Mouse (Mus musculus) MEL (cell line): ENCODE measurements around the gene Klhdc4. TPM values are rescaled to one million over a fixed set of nuclear protein-coding genes. Genes with fewer than 3 reads are reported as not detected.
A peak's percentile ranks its signal among the peaks of the same experiment; 100 is the strongest.

ENCODE experiments used
- DNase-seq: peaks from one replicate; pipeline ENCODE4 v3.0.0; 2011; ENCODE audit warnings: low read depth, low spot score
- H3K27ac ChIP-seq: 2 replicates; pipeline ENCODE4 v1.5.1; 2012; ENCODE audit warnings: low read depth, mild to moderate bottlenecking, control low read depth, low read length, moderate library complexity; ENCODE audit not compliant: control insufficient read depth
- H3K27me3 ChIP-seq, 2 experiments: fragments of 150-350 bp in 1 of 2; sonication (generic) in 1 of 2; 2 replicates each; pipeline ENCODE4 v1.6.1; 2012; ENCODE audit warnings: low read length in 2 of 2, mild to moderate bottlenecking in 2 of 2, improper control_type of control experiment in 1 of 2, moderate library complexity in 1 of 2; ENCODE audit not compliant: insufficient read depth in 2 of 2, control insufficient read depth in 1 of 2
- H3K36me3 ChIP-seq, 2 experiments: 2 replicates each; pipeline ENCODE4 v1.6.1; 2012 to 2014; ENCODE audit warnings: low read length in 2 of 2, improper control_type of control experiment in 1 of 2, inconsistent platforms in 1 of 2, mild to moderate bottlenecking in 1 of 2; ENCODE audit not compliant: insufficient read depth in 2 of 2, control insufficient read depth in 1 of 2
- H3K4me1 ChIP-seq, 2 experiments: fragments of 150-350 bp in 1 of 2; sonication (generic) in 1 of 2; 2 replicates each; pipeline ENCODE4 v1.6.1; 2012; ENCODE audit warnings: low read length in 2 of 2, improper control_type of control experiment in 1 of 2, mild to moderate bottlenecking in 1 of 2; ENCODE audit not compliant: insufficient read depth in 2 of 2, control insufficient read depth in 1 of 2
- H3K4me3 ChIP-seq, 2 experiments: fragments of 150-350 bp in 1 of 2; sonication (generic) in 1 of 2; 2 replicates each; pipeline ENCODE4 v1.5.1; 2012; ENCODE audit warnings: low read depth in 2 of 2, low read length in 2 of 2, mild to moderate bottlenecking in 2 of 2, moderate library complexity in 2 of 2, control low read depth in 1 of 2, improper control_type of control experiment in 1 of 2; ENCODE audit not compliant: control insufficient read depth in 1 of 2, insufficient read depth in 1 of 2
- H3K79me2 ChIP-seq: 2 replicates; pipeline ENCODE4 v1.6.1; 2012; ENCODE audit warnings: mild to moderate bottlenecking, low read length, moderate library complexity; ENCODE audit not compliant: control insufficient read depth, poor library complexity, insufficient read depth
- H3K9ac ChIP-seq: 2 replicates; pipeline ENCODE4 v1.6.1; 2012; ENCODE audit warnings: low read depth, mild to moderate bottlenecking, control low read depth, low read length, moderate library complexity; ENCODE audit not compliant: control insufficient read depth, poor library complexity, severe bottlenecking
- H3K9me3 ChIP-seq: fragments of 150-350 bp; sonication (generic); replicated peaks from 2 replicates; pipeline ENCODE4 v1.6.1; 2012; ENCODE audit warnings: mild to moderate bottlenecking, low read length, improper control_type of control experiment, moderate library complexity; ENCODE audit not compliant: insufficient read depth
- BHLHE40 ChIP-seq: IDR thresholded peaks from 2 replicates; pipeline ENCODE4 v1.6.1; 2012; ENCODE audit warnings: low read depth, mild to moderate bottlenecking, inconsistent platforms, low read length, improper control_type of control experiment, borderline replicate concordance
- CHD1 ChIP-seq: IDR thresholded peaks from 2 replicates; pipeline ENCODE4 v1.6.1; 2012; ENCODE audit warnings: low read depth, mild to moderate bottlenecking, inconsistent platforms, low read length, improper control_type of control experiment
- CHD2 ChIP-seq: IDR thresholded peaks from 2 replicates; pipeline ENCODE4 v1.6.1; 2011; ENCODE audit warnings: low read length, improper control_type of control experiment
- E2F4 ChIP-seq: IDR thresholded peaks from 2 replicates; pipeline ENCODE4 v1.6.1; 2011; ENCODE audit warnings: low read depth, low read length, improper control_type of control experiment, borderline replicate concordance
- ELF1 ChIP-seq: IDR thresholded peaks from 2 replicates; pipeline ENCODE4 v1.6.1; 2014; ENCODE audit warnings: low read depth, mild to moderate bottlenecking, inconsistent platforms, low read length, improper control_type of control experiment, moderate library complexity
- EP300 ChIP-seq, 2 experiments: IDR thresholded peaks; 2 replicates each; pipeline ENCODE4 v1.6.1; 2011; ENCODE audit warnings: improper control_type of control experiment in 2 of 2, low read length in 2 of 2, low read depth in 1 of 2, mild to moderate bottlenecking in 1 of 2
- ETS1 ChIP-seq: IDR thresholded peaks from 2 replicates; pipeline ENCODE4 v1.6.1; 2012; ENCODE audit warnings: low read depth, mild to moderate bottlenecking, inconsistent platforms, low read length, improper control_type of control experiment, moderate library complexity
- GABPA ChIP-seq: IDR thresholded peaks from 2 replicates; pipeline ENCODE4 v1.6.1; 2012; ENCODE audit warnings: low read depth, mild to moderate bottlenecking, inconsistent platforms, low read length, improper control_type of control experiment, moderate library complexity
- GATA1 ChIP-seq: IDR thresholded peaks from 2 replicates; pipeline ENCODE4 v1.6.1; 2011; ENCODE audit warnings: low read depth, low read length, improper control_type of control experiment
- MAFK ChIP-seq: IDR thresholded peaks from 2 replicates; pipeline ENCODE4 v1.6.1; 2011; ENCODE audit warnings: low read depth, mild to moderate bottlenecking, low read length, improper control_type of control experiment, borderline replicate concordance
- MAZ ChIP-seq: IDR thresholded peaks from 2 replicates; pipeline ENCODE4 v1.6.1; 2012; ENCODE audit warnings: low read depth, mild to moderate bottlenecking, inconsistent platforms, low read length, improper control_type of control experiment
- MEF2A ChIP-seq: IDR thresholded peaks from 2 replicates; pipeline ENCODE4 v1.6.1; 2014; ENCODE audit warnings: low read depth, mild to moderate bottlenecking, inconsistent platforms, low read length, improper control_type of control experiment; ENCODE audit not compliant: poor library complexity, insufficient replicate concordance, severe bottlenecking; ENCODE audit errors: extremely low read depth
- NELFE ChIP-seq: IDR thresholded peaks from 2 replicates; pipeline ENCODE4 v1.6.1; 2011; ENCODE audit warnings: low read depth, low read length, improper control_type of control experiment
- POLR2AphosphoS5 ChIP-seq: IDR thresholded peaks from 2 replicates; pipeline ENCODE4 v1.6.1; 2012; ENCODE audit warnings: low read depth, borderline replicate concordance, mild to moderate bottlenecking, inconsistent platforms, low read length, moderate library complexity, mixed read lengths
- RAD21 ChIP-seq: IDR thresholded peaks from 2 replicates; pipeline ENCODE4 v1.6.1; 2011; ENCODE audit warnings: mild to moderate bottlenecking, low read depth, low read length, improper control_type of control experiment
- RCOR1 ChIP-seq: IDR thresholded peaks from 2 replicates; pipeline ENCODE4 v1.6.1; 2012; ENCODE audit warnings: low read depth, mild to moderate bottlenecking, inconsistent platforms, low read length, improper control_type of control experiment
- TAL1 ChIP-seq: IDR thresholded peaks from 2 replicates; pipeline ENCODE4 v1.6.1; 2012; ENCODE audit warnings: mild to moderate bottlenecking, inconsistent platforms, low read length, moderate library complexity, mixed read lengths
- TCF12 ChIP-seq: IDR thresholded peaks from 2 replicates; pipeline ENCODE4 v1.6.1; 2014; ENCODE audit warnings: low read depth, mild to moderate bottlenecking, inconsistent platforms, low read length, improper control_type of control experiment, moderate library complexity
- ZKSCAN1 ChIP-seq: IDR thresholded peaks from 2 replicates; pipeline ENCODE4 v1.6.1; 2012; ENCODE audit warnings: low read depth, mild to moderate bottlenecking, inconsistent platforms, low read length, improper control_type of control experiment, moderate library complexity
- ZMIZ1 ChIP-seq: IDR thresholded peaks from 2 replicates; pipeline ENCODE4 v1.6.1; 2012; ENCODE audit warnings: low read depth, mild to moderate bottlenecking, inconsistent platforms, low read length, improper control_type of control experiment, moderate library complexity
- ZNF384 ChIP-seq: IDR thresholded peaks from 2 replicates; pipeline ENCODE4 v1.6.1; 2012; ENCODE audit warnings: low read depth, mild to moderate bottlenecking, inconsistent platforms, low read length, improper control_type of control experiment
- polyA plus RNA-seq, 2 experiments: library from polyadenylated mRNA; stranded (reverse) in 1 of 2; unstranded in 1 of 2; fragments of >175 nt in 1 of 2; fragments of >200 nt in 1 of 2; gene quantifications; 2 replicates each; pipeline versions ENCODE4 v1.2.1 to v1.2.4; 2012; ENCODE audit warnings: low replicate concordance in 2 of 2, low read depth in 1 of 2; ENCODE audit not compliant: insufficient read length in 2 of 2, insufficient read depth in 1 of 2, missing spikeins in 1 of 2
- total RNA-seq: library from RNA; depleted of rRNA; stranded (reverse); fragments of 300-350 nt; gene quantifications from 2 replicates; pipeline ENCODE4 v1.2.3, GENCODE M21; 2012

Gene Klhdc4
- total and polyA plus RNA-seq, 3 experiments = 49.8 to 65.2 TPM; not detected in 1

DNA sequence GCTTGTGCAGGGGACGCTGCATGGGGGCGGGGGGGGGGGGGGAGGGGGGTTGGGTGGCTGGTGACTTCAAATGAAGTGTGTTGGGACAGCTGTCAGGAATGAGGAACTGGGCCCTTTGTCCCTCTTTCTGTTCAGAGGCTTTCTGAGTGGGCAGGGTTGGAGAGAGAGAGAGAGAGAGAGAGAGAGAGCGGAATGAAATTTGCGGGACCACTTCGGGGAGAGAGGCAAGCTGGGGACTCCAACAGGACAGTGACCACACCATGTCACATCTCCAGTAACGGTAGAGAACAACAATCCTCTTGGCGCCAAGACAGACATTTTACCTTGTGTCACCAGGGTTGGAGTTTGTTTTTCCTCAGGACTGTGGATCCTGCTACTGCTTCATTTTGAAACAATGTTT, 15.4 kb upstream of the Klhdc4 start:
- no peak overlapping the region for H3K9ac ChIP-seq
- H3K27me3 ChIP-seq = no peaks in the 10 kb centered on the region
- H3K4me1 ChIP-seq = peaks cover 7 to 23% of the 10 kb centered on the region in 2 experiments; a peak in 3 of 4 replicates
- H3K27ac ChIP-seq = no peak overlapping the region
- H3K9me3 ChIP-seq = no peaks in the 10 kb centered on the region
- no peaks in the 10 kb centered on the region; the same call in 1 of the 2 replicates for H3K79me2 ChIP-seq
- no peak overlapping the region for H3K4me3 ChIP-seq
- TF ChIP-seq POLR2AphosphoS5 = no peak
- H3K36me3 ChIP-seq = peaks cover 0 to 22% of the 10 kb centered on the region in 2 experiments; a peak in 2 of 4 replicates
- DNase-seq = no peak

DNA sequence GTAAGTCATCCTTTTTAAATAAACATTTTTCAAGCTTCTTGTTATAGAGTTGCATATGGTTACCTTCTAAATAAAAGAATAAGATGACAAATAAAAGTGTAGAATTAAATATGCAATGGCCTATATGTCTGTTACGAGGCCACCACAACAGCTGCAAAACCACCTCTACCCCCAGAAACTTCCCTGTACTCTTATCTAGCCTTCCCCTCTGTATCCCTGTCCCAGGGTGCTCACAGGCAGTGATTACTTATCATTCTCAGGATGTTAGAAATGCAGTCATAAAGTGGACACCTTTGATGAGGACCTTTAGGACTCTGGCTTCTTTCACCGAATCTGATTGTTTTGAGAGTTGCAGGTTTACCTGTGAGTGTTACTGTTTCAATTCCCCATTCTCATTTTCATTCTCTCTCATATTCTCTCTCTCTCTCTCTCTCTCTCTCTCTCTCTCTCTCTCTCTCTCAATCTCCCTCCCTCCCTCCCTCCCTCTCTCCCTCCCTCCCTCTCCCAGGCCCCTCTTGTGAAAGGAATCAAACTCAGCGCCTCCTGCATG, 13.9 kb upstream of the Klhdc4 start:
- Histone ChIP-seq H3K9me3 (no peaks in the 10 kb centered on the region), H3K79me2 (no peaks in the 10 kb centered on the region), H3K27me3 (no peaks in the 10 kb centered on the region), H3K36me3 (peaks cover 0 to 13% of the 10 kb centered on the region in 2 experiments; a peak in 2 of 4 replicates), H3K27ac (no peak overlapping the region), H3K4me3 (no peak overlapping the region), H3K9ac (no peak overlapping the region), H3K4me1 (peaks cover 4 to 15% of the 10 kb centered on the region in 2 experiments; a peak in 3 of 4 replicates)
- peak in 1 of 2 experiments; percentile 47; a peak in 1 of 4 replicates for TF ChIP-seq EP300 (IDR thresholded peaks at IDR 0.05; ENCODE audit: low read depth in 1 of 2, low read length in 2 of 2)
- TF ChIP-seq RCOR1 = peak; percentile 58
- TF ChIP-seq ETS1 = peak; percentile 49; the same call in 1 of the 2 replicates
- TF ChIP-seq TCF12 = no peak
- no peak for TF ChIP-seq NELFE
- TF ChIP-seq TAL1 = peak; percentile 42
- no peak for TF ChIP-seq MAFK
- TF ChIP-seq GATA1 = peak; percentile 55
- TF ChIP-seq BHLHE40 = no peak
- no peak for DNase-seq

GRCm38 (mm10) chr8:121842064-121842955, 12.9 kb upstream of the Klhdc4 start:
- Histone ChIP-seq H3K9me3 (no peaks in the 10 kb centered on the region), H3K79me2 (no peaks in the 10 kb centered on the region), H3K4me3 (no peak overlapping the region), H3K27ac (no peak overlapping the region), H3K36me3 (peaks cover 0 to 3% of the 10 kb centered on the region in 2 experiments; a peak in 2 of 4 replicates), H3K27me3 (no peaks in the 10 kb centered on the region), H3K4me1 (peaks cover 0 to 5% of the 10 kb centered on the region in 2 experiments; a peak in 3 of 4 replicates), H3K9ac (no peak overlapping the region)
- DNase-seq = no peak
- no peak for TF ChIP-seq E2F4
- no peak for TF ChIP-seq ZMIZ1
- TF ChIP-seq RAD21 = no peak
- TF ChIP-seq POLR2AphosphoS5 = no peak
- no peak for TF ChIP-seq EP300 (IDR thresholded peaks at IDR 0.05; ENCODE audit: low read depth in 1 of 2, low read length in 2 of 2)
- TF ChIP-seq ELF1 = no peak
- no peak for TF ChIP-seq MEF2A
- TF ChIP-seq ZNF384 = no peak
- no peak for TF ChIP-seq NELFE
- no peak for TF ChIP-seq ZKSCAN1
- no peak for TF ChIP-seq MAZ
- TF ChIP-seq CHD1 = no peak
- TF ChIP-seq GATA1 = no peak
- no peak for TF ChIP-seq MAFK
- no peak for TF ChIP-seq BHLHE40
- TF ChIP-seq CHD2 = no peak
- TF ChIP-seq GABPA = no peak
